Mouse (Mus musculus): ENCODE measurements at regions not wholly inside any gene's neighbourhood (a gene's known extent, or its start where the extent isn't known, plus 50 kb on each side); places are given as distances from the start of the nearest gene placed in this dataset.

- no peak for DNase-seq (ENCODE audit: low read depth, low spot score)
Observed at GRCm38 (mm10) chr15:60632789-60633456, 220.7 kb downstream of the Fam84b start.

DNA sequence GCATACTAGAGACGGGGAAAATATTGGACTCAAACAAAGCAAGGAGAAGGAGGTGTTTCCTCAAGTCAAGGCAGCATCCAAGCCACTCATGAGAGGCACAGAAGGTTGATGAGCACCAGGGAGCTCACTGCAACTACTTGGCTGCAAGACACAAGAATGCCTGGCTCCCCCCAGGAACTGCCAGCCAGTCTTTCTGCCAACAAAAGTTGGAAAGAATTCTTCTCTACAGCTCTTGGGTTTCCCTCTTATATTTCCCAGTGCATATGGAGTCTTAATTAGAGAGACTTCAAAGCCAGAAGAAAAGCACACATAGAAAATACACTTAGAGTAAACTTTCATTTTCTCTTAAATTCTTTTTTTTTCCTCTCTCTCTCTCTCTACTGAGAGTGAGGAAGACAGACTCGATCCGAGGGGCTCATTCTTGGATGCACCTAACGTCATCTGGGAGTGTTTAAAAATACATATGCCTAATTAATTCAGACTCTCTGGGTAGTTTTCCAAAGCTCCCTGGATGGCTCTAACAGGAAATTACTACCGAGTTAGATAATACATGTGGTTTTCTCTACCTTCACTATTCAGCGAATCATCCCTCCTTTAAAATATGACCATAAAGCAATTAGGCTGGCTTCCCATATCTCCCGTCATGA, 222.7 kb downstream of the Fam84b start:
- no peak for DNase-seq (ENCODE audit: low read depth, low spot score)

GRCm38 (mm10) chr15:60618801-60619200, 234.8 kb downstream of the Fam84b start:
- DNase-seq (ENCODE audit: low read depth, low spot score), result no peak

GRCm38 (mm10) chr15:60617371-60617770, 236.2 kb downstream of the Fam84b start:
- DNase-seq (ENCODE audit: low read depth, low spot score), result no peak

DNA sequence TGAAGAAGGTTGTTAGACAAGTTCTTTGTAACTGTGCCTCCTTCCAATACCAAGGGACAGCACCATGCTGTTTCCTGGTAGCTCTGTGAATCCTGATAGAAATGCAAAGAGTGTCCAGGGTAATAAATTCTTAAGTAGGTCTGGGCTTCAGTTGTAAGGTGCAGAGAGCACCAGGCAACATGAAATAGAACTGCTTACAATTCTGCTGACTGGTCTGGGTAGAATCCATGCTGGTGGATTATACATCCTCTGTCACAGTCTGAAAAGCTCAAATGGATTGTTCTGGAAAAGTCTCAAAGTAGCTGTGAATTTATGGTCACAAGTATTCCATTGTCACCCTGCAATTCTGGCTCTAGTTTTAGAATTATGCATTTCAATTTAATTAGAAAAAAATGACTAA, 251.7 kb downstream of the Fam84b start:
- no peak for DNase-seq (ENCODE audit: low read depth, low spot score)

DNA sequence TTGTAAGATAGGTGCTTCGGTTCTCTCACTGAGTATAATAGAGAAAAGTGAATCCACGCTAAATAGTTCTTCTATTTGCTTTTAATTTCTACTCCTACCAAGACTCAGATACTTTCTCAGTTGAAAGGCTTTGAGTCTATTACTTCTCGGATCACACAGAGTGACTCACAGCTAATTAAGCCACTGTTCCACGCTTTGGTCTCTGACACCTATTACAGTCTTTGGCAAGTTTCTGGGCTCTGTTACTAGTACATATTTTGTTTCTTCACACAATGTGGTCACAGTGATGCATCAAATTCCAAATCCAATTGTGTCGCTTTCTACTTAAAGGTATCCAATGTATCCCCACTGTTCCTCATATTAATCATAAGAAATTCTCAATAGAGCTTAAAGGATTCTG, 276.5 kb downstream of the Fam84b start:
- DNase-seq (ENCODE audit: low read depth, low spot score), result no peak

GRCm38 (mm10) chr15:60566267-60566666, 287.3 kb downstream of the Fam84b start:
- DNase-seq (ENCODE audit: low read depth, low spot score), result no peak

GRCm38 (mm10) chr15:60565017-60565416, 288.6 kb downstream of the Fam84b start:
- no peak for DNase-seq (ENCODE audit: low read depth, low spot score)

DNA sequence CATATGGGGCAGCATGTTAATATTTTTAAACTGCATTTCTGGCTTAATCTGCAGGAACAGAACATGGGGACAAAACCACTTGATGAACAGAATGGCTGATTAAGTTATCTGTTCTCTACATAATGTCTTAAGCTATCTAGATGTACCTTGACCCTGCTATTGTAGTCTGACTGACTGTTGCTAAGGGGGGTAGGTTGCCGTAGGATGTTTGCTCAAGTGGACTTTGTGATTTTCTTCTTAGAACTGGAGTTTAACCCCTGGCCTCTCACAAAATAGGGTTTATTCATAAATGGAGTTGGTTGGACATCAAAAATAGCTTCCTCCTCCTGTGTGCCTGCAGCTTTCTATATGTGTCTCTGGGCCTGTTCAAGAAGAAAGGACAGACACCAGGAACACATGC, 292.9 kb downstream of the Fam84b start:
- DNase-seq (ENCODE audit: low read depth, low spot score), result no peak

DNA sequence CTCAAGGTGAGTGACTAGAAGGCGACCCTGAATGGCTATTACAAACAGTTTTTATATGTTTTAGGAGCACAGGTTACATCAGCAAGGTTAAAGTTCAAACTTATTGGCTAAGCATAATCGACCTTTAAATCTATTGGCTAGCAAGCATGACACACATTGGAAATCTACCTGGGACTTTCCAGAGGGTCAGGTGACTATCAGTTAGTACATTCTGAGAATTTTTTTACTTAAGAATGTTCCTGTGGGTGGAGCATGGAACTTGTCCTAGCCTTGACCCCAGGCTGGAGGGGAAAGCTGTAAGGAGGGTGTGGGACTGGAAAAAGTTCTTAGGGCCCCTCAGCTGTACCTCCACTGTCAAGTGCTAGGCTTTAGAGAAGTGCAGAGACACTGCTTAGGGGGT, 297.9 kb downstream of the Fam84b start:
- DNase-seq (ENCODE audit: low read depth, low spot score), result no peak

GRCm38 (mm10) chr15:60554587-60554986, 299.0 kb downstream of the Fam84b start:
- no peak for DNase-seq (ENCODE audit: low read depth, low spot score)

GRCm38 (mm10) chr15:60548045-60548444, 305.5 kb downstream of the Fam84b start:
- no peak for DNase-seq (ENCODE audit: low read depth, low spot score)

GRCm38 (mm10) chr15:60537191-60537590, 316.4 kb downstream of the Fam84b start:
- no peak for DNase-seq (ENCODE audit: low read depth, low spot score)

DNA sequence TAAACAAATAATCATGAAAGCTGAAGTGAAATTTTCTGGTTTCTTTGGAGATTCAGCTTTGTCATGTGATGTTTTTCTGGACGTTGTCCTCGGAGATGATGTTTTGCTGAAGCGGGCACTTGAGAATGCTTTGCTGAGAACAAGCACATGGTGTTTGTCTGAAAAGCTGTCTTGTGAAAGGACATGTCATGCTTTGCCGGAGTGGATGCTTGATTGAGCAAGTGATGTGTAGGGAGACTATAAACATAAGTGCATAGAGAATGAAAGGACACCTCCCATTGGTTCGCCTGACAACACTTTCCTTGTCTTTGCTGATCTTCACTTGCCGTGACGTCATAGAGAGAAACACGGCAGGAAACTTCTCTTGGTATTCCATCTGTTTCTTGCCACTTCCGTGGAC, 318.9 kb downstream of the Fam84b start:
- no peak for DNase-seq (ENCODE audit: low read depth, low spot score)

DNA sequence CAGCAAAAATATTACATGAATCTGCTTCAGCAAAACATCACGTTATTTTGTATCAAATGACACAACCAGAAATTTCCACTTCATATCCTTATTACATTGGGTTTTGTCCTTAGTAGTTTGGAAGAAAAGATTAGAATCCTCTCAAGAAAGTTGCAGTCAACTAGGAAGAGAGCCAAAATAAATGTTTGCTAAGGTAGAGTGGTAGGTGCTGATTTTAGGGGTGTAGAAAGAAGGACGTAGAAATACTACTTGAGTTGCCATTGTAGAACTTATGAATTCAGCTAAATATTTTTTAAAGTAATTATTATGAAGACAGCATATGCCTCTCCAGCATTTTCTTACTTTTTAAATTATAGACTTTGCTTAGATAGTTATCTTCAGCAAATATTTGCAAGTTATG, 336.8 kb downstream of the Fam84b start:
- no peak for DNase-seq (ENCODE audit: low read depth, low spot score)

DNA sequence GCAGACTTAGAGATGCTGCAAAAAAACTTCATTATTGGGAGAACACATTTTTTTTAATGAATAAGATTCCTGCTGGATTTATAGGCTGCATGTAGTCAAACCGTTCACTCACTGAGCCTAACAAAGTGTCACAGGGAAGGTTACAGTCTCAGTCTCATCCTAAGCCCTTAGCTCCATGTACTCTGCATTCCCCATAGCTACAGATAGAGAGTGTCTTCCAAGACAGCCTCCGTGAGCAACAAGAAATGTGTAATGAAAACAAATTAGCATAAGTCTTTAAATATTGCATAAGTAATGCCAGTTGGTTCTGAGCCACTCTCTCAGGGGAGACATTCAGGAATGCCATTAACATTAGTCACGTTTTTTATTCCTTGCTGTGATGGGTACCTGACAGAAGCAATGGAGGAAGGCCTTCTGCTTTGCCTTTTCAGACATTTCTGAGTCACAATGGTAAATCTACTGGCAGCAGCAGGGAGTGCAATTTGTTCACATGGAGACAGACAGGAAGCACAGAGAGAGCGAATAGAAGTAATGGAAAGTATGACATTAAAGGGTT, 376.7 kb downstream of the Fam84b start:
- no peak for DNase-seq (ENCODE audit: low read depth, low spot score)

GRCm38 (mm10) chr15:60475086-60475485, 378.5 kb downstream of the Fam84b start:
- no peak for DNase-seq (ENCODE audit: low read depth, low spot score)

GRCm38 (mm10) chr15:60431916-60432315, 415.5 kb upstream of the 4933412E24Rik start:
- DNase-seq (ENCODE audit: low read depth, low spot score), result no peak

DNA sequence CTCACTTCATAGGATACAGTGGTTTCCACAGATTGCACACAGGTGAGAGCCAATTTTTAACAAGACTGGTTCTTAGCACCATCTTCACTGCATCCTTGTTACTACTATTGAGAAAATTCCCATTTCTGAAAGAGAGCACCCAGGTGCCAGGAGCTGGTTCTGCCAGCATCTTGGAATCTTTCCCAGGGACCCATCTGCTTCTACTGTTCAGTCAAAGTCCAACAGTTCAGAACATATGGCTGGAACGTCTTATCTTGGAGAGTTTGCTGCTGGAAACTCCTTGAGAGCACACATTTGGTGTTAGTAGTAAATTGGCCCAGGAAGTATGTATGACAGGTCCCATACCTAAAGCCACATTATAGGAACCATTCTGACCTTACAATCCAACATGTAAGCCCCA, 402.7 kb upstream of the 4933412E24Rik start:
- DNase-seq (ENCODE audit: low read depth, low spot score), result no peak

- DNase-seq (ENCODE audit: low read depth, low spot score), result peak; percentile 3
Observed at GRCm38 (mm10) chr15:60392267-60392666, 375.9 kb upstream of the 4933412E24Rik start.

GRCm38 (mm10) chr15:60390336-60390735, 373.9 kb upstream of the 4933412E24Rik start:
- DNase-seq (ENCODE audit: low read depth, low spot score), result no peak

GRCm38 (mm10) chr15:60387962-60388361, 371.5 kb upstream of the 4933412E24Rik start:
- DNase-seq (ENCODE audit: low read depth, low spot score), result no peak
